Mouse (Mus musculus) spleen, adult 18-20 months (tissue): ENCODE measurements around the gene Plekhg1.

Experiments used
- DNase-seq, 2 experiments: peaks; one replicate each; pipeline ENCODE4 v3.0.0; 2022; ENCODE audit warnings: mixed read lengths in 2 of 2

The Plekhg1 gene

DNA sequence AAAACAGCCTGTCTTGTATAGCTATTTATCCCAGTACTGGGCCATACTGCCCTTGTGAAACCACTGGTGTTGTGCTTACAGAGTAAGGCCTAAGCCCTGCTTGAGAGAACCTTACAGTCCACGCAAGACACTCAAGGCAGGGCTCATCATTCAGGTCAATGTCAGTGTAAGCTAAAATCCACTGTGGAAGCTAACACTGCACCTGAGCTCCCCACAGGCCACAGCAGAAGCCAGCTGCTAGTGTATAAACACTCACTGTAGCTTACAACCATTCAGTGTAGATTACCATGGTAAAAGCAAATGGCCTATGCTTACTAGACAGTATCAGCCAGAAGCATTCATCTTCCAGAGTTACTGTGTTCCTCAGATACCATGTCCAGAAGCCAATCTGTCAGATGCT lies 90.5 kb downstream of the Plekhg1 start:
- DNase-seq = no peak

DNA sequence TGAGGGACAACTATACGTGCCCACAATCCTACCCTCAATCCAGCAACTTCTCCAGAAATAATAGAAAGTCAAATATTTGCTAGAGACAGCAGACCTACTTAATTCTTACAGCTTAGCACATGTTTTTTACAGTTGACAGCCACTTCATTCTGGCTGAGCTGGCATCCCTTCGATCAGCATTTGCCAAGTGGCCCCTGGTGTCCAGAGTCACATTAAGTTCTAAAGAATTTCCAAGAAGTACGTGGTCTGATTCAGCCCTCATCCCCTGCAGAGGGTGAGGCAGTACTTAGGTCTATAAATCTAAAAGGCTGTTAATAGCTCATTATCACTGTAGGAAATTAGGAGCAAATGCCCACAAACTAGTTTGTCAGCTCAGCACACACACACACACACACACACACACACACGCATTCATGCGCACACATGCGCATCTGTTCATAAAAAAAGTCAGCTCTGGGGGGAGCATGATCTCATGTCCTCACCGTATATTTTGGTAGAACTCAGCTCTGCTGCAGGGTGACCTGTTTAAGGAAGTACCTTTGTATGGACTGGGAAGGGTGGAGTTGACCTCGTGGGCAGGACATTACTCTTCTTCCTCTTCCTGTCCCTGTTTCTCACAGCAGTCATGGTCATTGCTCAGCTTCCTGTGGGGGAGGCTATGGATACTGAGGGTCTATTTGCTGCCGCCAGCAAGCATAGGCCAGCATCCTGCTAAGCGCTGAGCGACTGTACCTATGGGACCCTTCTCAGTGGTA lies 91.6 kb downstream of the Plekhg1 start:
- DNase-seq = no peak

DNA sequence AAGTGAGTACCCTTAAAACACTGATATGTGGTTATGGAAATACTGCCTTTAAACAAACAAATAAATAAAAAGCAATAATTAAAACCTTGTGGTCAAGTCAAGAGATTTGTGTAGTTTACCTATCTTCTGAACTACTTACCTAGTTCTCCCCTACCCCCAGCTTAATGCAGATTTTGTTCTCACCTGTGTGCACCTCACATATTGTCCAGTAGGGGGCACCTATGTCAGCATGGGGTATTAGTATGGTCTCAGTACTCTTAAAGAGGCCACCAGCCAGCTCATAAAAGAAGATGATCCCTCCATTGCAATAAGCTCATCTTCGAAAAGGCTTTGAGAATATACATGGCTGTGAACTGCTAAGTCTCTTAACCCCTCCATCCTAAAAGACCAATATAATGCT lies 93.9 kb downstream of the Plekhg1 start:
- DNase-seq = no peak

DNA sequence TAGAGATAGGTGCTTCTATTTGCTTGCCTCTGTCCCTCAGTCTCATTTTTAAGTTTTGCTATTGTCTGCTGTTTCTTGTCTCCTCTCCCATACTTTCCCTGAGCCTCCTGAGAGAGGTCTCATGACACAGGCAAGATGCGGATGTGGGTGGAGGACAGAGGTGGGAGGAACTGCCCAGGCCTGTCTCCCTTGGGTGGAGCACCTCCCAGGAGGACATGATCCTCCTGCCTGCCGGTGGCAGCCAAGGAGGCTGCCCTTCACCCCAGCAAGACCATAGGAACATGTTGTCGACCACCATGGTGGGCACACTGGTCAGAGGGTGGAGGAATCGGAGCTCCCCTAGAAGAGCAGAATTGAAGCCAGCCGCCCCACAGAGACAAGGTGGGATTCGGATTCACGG lies 94.5 kb downstream of the Plekhg1 start:
- no peak for DNase-seq

DNA sequence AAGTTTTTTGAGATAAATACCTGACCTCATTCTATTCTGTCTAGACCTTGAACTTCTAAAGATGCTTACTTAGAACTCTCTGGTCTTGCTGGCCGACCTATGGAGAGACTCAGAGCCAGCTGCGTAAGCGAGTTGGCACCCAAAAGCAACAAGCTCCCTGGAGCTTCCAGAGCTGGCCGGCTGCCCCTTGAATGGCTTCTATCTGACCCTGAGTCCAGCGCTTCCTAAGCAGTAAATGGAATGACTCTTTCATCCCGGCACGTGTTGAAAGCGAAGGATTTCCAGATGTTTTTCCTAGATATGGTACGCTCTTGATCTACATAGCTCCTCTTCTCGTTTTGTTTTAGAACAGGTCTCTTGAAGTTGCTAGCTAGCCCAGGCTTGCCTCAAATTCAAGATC lies 95.5 kb downstream of the Plekhg1 start:
- no peak for DNase-seq

DNA sequence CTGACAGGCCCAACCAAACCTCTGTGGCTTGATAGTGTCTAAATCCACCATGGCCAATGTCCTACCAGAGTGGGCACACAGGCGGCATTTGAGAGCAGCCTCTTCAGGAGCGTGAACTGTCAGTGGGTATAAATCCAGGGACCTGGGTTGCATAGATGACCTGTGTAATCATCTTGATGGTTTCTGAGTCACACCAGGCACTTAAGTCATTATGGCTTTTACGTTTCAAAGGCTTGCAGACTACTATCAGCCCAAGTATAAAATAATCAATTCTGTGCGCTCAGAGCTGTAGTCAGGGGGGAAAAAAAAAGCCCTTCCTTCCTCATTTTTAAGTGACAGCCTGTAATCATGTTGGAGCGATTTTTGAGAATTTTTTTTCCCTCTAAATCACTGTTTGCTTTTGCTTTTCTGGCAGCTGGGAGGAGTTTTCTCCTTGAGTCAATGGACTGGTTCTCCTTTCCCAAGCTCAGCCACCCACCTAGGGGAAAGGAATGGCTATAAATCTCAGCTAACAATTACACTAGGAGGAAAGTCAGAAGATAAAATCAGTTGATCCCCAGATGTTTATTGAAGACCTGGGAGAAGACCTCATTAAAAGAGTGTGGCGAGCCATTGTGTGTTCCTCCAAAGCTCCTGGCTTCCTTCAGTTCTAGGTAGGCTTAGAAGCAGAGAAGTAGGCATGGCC lies 99.7 kb downstream of the Plekhg1 start:
- no peak for DNase-seq

DNA sequence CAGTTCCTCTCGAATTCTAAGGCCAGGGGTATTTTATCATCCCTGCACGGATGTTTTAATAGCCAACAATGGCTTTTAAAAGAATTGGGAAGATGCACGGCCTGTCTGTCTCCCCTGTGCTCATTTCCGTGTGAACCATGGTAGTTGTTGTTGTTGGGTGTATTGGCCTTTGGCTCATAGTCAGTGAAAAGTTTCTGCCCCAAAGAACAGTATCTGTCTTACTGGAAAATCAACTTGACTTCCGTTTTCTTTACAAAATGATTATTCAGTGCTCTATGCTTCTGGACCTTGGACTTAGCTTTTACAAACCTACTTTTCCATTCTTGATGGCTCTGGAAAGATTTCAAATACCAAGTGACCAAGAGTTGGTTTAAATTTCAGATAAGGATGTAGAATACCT lies 104.3 kb downstream of the Plekhg1 start:
- DNase-seq = no peak

DNA sequence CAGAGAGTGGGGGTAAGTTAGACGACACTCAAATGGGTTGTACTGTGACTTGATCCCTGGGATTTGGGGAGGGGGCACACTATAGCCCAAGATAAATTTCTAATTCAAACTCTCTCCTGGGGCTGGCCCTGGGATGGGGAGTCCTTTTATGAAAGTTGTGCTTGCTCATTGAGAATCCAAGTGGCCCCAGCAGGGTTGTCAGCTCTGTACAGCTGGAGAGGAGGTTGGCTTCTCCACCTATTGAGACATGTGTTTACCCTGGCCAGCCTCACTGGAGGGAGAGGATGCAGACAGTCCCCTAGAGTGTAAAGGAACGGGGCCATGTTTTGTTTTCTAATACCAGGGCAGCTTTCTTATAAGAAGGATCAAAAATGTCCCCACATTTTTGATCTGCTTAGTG lies 106.9 kb downstream of the Plekhg1 start:
- DNase-seq = no peak

DNA sequence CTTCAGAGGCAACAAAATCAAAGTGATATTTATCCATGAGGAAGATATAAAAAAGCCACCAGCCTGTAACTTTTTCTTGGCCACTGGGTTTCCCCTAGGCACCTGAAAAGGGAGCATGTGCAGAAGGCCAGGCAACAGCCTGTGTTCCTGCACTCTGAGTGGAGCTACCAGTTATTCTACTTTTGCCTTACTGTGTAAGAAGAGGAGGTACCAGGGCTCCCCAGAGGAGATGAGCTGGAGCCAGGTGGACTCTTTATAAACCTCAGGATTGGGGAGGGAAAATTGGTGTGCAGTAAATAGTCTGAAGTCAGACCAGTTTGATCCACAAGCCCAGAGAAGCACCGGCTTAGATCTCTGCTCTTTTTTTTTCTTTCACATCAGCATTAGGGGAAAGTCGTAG lies 111.3 kb downstream of the Plekhg1 start:
- DNase-seq = no peak

DNA sequence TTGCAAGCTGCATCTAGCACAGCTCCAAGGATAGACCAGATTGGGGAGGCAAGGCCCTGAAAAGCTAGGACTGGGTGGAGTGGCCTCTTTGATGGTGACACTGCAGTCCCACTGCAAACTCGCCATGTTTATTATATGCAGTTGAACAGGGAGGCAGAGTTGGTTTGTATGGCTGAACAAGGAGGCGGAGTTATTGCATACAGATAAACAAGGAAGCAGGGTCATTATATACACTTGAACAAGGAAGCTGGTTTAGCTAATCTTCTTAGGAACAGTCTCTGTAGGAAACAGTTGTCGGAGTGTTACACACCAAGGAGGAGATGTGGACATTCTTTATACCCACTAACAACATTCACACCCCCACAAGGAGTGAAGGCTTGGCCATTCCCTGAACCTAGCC lies 112.6 kb downstream of the Plekhg1 start:
- DNase-seq = no peak

DNA sequence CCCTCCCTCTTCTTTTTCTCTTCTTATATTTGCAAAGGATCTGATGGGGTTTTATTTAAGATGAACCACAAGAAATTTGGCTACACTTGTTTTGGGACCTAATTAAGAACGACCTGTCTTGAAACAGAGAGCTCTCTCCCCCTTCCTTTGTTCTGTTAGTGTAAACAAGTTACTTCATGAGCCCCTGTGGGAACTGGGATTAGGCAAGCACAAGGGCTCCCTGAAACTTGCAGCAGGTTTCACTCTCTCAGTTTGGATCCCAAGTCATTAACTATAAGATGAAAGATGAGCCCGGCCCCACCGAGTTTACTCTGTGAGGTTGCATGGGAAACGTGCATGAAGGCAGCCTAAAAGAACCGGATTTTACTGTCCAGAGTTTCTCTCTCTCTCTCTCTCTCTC lies 117.7 kb downstream of the Plekhg1 start:
- no peak for DNase-seq

DNA sequence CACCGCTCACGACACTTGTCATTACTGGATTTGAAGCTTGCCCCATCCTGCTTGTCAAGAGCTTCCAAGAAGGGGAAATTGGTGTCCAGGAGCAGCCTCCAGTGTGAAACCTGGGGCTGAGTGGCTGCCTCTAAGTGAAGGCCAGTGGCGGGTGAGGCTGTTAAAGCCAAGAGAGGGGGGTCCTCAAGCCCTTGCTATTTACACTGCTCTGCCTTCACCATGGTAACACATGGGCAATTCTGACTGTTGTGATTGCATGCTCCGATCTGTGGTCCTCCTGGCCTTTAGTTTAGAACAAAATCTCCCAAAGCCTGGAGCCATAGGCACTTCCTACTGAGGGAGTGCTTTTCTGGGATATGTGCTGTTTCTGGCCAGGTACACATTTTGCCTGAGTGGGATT lies 118.3 kb downstream of the Plekhg1 start:
- DNase-seq = no peak

DNA sequence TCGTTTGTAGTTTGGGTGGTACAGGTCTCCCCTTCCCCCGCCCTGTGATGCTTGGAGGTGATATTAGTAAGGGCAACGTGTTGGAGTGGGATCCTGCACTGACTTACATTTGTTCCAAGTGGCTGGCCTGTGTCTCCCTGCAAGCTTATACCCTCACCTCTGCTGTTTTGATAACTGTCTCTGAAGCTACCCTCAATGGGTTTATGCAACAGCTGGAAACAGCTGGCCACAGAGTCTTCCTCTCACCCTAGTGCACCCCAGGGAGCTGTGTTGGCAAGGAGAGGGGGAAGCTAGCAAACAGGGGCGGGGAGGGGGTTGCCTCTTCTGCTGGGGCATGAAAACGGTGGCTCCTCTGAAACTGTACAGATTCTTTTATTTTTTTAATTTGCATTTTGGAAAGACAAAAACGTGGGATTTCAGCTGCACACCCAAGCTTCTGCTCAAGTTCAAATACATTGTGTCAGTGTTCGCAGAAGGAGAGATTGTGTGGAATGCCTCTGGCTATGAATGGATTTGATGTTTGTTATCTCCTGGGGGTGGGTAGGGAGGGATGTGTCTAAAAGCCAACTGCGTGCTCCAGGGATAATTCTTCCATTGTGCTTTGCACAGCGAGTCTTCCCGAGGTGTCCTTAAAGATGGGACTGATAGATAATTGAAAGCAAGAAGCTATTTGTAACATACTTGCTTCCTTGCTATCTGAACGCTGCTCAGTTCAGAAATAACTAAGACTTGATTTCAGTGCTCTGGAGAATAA lies 119.0 kb downstream of the Plekhg1 start:
- DNase-seq = no peak

DNA sequence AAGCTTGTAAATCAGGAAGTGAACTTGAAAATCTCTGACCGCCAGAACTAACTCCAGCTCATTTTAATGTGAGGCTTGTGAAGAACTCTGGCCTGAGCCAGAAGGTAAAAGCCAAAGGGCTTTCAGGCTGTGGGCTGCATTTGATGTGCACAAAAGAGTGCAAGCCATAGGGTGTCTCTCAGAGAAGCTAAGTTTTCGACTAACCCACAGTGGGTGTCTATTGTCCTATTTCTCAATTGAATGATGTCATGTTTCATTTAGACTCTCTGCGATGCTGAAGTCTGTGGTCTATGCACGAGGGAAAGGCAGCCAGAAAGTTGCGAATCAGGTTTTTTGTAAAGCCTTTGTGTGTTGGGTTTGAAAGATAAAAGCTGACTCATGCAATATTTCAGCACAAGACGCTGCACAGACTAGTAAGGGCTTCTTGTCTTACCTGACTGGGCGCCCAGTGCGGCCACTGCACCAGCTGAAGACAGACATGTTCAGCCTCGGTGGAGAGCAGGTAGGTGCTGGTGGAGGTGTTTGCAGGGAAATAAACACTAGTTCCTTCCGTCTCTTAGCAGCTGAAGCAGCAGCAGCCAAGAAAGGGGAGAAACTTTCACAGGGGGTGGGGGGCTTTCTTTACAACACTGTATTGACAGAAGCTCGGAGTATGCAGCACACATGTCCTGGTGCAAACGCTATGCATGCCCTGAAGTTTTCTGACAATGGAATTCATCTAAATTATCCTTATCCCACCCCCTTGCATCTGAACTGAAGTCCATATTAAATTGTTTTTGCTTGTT lies 123.4 kb downstream of the Plekhg1 start:
- DNase-seq = no peak

DNA sequence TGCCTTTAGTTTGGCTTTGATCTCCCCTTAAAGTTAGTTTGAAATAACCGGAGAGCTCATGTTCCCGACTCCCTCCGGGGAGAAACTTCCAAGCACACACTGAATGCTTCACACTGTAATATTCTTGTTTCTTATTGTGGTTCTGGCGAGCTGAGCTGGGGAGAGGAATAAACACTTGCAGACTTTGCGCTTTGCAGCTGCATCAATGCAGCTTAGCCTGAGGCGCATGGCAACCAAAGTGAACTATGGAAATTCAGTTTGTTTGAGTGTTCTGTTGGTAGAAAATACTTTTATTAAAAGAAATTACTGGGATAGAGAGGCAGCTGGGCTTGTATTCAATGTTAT lies 124.0 kb downstream of the Plekhg1 start:
- no peak for DNase-seq

DNA sequence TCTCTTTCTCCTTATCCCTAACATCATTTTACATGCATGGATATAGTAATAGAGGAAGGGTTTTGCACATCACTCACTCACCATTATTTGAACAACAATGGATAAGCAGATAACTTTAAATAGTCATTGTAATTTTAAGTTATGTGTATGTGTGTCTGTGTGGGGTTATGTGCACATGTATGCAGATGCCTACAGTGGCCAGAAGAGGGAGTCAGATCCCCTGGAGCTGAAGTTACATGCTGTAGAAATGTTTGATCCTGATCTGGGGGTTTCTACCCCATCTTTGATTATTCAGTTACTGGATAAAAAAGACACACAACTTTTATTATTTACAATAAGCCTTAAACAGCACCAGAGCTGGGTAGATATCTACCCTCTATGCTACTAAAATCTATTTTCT lies 127.1 kb downstream of the Plekhg1 start:
- no peak for DNase-seq

DNA sequence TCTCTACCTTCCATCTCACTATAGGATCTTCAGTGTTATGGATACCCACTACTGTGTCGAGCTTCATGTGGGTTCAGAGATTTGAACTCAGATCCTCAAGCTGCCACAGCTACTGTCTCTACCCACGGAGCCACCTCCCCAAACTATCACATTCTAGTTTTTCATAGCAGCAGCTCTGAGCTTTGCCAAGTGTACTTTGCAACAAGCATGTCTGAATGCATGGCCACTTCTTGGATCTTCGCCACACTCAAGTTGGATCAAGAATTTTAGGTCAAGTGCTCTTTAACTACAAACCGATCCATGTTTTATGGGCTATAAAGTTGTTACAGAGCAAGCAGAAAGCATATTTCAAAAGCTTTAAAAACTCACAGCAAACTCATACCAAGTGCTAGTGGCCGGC lies 130.7 kb downstream of the Plekhg1 start:
- no peak for DNase-seq

DNA sequence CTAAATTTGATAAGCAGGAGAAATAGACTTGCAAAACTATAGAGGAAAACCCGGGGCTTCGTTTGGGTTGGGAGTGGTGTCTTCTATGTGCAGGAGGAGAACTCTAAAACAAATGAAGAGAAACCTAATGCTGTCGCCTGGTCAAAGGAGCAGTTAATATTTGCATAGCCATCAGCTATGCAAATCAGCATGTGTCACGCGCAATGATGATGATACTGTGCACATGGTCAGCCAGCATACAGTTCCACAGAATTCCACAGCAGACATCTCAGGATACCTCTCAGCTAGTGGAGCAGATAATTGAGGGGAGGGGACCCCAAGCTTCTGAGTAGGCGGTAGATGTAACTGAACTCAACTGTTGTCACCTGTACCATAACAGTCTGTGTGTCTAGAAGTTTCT lies 133.3 kb downstream of the Plekhg1 start:
- no peak for DNase-seq

DNA sequence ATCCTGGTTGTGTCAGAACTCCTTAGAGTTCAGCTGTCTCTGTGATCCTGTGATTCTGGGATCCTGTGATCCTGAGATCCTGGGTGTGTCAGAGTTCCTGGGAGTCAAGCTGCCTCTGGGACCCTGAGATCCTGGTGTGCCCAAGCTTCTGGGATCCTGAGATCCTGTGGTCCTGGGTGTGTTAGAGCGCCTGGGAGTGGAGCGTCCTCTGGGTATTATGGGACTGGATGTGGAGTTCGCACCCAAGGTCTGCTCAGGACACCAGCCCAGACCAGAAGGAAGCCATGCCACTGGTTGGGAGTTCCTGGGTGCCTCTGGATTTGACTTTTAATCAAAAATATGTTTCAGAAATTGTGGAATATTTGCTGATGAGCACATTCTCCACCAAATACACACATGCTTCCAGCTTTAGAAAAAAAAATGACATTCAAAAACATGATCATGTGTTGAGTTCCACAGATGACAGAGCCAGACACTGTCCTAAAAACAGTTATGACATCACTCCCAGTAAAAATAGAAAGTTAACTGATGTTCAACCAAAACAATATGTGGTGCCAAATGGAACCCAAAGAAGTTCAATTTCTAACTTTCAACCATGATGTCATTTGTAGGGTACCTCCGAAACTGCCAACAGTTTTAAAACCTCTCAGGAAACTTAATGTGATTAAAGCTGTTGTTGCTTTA lies 137.8 kb downstream of the Plekhg1 start:
- DNase-seq = no peak

DNA sequence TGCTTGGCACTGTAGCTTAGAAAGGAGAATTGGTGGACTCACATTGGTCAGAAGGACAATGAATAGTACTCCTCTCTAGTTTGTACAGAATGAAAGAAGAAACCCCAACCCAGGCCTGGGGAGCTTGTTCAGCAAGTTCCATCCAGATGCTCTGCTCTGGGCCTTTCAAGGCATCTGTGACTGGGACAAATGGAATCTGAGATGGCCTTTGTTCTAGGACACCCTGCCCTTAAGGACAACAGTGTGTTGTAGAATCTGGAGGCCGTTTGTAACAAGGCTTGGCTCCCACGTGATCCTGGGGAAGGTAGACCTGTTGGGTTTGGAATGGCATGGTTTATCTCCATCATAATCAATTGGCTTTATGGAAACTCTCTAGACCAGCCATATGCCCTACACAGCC lies 141.0 kb downstream of the Plekhg1 start:
- no peak for DNase-seq

DNA sequence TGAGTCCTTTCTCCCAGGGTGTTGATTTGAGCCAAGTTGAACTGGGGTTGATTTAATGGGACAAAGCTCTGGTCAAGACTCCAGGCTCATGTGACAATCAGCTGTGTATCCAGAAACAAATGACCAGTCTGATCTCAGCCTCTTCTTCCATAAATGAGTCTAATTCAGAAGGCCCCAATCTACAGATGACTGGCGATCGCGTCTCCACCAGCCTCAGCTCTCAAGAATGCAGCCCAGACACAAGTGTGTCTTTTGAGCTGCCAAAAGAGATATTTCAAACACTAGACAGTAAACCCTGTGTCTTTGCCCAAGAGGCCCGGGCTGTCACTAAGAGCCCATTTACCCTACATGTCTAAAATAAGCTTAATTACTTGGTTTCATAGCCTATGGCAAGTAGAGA lies 148.3 kb downstream of the Plekhg1 start:
- no peak for DNase-seq

DNA sequence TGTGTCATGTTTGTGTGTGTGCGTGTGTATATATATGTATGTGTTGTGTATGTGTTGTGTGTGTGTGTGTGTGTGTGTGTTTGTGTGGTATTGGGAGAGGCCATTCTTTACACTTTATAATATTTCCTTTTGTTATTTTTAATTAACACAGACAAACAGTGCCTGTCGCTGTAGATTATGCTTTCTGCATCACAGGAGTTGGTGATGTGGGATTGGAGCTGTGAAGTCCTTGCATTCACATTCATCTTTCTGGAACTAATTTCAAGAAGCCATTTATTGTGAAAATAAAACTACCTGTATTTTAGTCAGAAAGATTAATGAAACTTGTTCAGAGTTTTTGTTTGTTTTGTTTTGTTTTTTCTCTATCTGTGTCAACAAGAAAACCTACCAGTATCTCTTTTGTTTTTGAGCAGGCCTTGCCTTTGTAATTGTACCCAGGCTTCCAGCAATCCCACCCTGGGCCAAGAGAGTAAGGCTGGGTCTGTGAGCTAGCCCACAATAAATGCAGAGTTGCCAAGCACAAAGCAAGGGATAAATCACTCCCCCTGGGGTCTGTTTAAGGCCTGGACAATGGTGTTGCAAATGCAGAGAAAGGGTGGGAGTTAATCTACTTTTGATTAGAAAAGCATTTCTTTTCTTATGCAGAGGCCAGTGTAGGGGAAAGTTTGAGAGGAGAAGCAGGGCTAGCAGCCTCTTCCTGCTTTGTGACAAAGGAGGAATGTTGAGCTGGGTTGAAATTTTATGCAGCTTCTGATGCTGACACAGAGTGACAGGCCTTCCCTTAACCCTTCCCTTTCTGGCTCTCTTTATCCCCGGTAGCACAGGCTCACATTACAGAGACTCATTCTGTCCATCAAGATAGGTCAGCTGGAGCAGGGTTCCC lies 151.5 kb downstream of the Plekhg1 start:
- no peak for DNase-seq
